Mouse (Mus musculus) R1 (cell line): ENCODE results near the gene F7.

Source experiments
- DNase-seq: peaks from one replicate; pipeline ENCODE4 v3.0.0-alpha.2; 2018; ENCODE audit warnings: low read depth, low spot score

The F7 gene

DNA sequence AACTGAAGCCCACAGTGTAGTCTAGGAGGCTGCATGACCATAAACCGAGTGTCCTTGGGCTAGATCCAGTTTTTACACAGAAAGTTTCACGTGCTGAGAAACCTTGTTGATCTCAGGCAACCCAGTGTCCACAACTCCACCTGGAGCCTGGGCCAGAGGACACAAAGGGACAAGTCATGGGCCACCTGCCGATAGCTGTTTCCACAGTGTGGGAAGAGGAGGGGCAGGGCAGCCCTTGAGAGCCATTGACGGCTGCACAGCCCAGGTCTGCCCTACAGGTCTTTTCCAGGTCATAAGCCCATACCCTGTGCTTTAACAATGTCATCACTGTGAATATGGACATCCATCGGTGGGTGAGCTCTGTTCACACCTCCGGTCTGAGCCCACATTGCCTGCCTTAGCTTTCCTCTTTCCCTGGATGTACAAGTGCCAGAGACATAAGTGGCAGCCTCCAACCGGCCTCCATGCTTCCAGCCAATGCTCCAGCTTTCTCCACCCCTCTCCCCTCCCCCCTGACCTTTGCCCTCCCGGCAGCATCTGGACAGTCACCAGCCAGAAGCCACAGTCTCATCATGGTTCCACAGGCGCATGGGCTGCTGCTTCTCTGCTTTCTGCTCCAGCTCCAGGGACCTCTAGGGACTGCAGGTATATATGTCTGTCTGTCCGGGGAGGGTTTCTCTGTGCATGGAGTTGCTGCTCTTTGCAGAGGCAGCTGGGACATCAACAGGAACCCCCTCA lies at the start of gene F7:
TSS of gene F7 (plus strand) at position 548 of the 738 bp plus-strand sequence.
- no peak for DNase-seq

DNA sequence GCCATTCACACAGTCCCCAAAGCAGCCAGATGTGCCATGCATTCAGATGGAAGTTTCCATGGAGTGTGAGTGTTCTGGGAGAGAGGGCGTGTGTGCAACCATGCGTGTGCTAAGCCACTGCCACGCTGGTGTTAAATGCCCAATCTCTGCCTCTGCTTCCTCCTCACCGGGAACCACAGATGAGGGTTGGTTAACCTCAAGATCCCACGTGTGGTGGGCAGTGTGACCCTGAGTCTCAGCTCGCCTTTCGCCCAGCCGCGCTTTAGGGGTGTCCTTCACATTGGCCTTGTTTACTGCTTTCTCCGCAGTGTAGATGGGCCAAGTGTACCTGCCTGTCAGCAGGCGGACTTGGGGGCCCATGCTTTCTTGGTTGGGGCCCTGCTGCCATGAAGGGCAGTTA lies 49.5 kb upstream of the F7 start:
- no peak for DNase-seq

DNA sequence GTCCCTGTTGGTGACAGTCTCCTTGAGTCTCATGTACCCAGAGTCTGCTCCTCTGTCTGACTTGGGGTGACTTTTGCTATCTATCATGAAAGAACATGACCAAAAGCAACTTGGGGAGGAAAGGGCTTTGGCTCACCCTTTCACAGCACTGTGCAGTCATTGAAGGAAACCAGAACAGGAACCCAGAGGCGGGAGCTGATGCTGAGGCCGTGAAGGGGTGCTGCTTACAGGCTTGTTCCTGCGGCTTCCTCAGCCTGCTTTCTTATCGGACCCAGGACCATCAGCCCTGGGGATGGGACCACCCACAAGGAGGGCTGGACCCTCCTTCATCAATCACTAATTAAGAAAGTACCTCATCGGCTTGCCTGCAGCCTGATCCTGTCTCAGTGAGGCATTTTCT lies 49.1 kb upstream of the F7 start:
- DNase-seq = no peak

DNA sequence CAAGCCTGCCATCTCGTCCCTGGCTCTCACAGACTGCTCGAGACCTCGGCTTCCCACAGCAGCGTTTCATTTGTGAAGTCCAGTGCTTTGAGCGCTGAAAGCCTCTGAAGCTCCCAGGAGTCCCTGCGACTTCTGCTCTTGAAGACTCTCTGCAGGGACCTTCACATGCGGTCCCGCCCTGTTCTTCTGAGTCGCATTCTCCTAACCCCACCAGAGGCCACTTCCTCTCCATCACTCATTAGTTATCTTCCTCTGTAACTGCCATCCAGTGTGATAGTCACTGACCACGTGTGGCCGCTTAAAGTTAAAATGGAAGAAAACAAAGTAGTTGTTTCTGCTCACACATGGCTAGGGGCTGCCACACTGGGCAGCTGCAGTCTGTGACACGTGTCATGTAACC lies 48.5 kb upstream of the F7 start:
- DNase-seq = no peak

DNA sequence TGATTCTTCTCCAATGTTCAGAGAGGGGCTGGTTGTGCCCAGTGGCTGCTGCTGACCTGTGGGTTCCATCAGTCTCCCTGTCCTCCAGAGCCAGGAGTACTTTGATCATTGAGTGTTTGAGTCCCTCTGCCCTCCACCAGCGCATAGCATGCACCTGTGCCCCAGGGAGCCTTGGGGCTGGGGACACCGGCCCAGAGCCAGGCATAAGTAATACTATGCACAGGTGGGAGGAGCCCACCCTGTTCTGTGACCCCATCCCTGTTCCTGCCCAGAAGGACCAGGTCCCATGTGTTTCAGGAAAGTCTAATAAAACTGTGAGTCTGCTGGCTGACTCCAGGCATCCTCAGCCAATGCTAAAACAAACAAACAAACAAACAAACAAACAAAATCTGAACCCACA lies 47.5 kb upstream of the F7 start:
- no peak for DNase-seq

DNA sequence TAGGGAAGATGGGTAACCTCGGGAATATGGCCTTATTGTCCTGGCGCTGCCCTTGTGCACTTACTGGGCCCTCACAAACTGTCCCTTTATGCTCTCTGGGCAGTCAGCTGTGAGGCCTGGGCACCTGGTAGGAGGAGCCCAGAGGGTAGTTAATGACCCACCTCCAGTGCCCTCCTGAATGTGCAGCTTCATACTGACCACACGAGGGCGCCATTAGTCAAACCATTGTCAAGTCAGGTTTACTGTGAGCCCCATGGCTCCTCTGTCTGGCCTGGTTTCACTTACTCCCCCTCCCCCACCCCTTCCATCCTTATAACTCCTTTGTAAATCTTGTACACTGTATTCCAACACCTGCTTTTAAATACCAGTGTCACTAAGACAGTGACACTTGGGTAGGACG lies 47.1 kb upstream of the F7 start:
- DNase-seq = peak; percentile 88

DNA sequence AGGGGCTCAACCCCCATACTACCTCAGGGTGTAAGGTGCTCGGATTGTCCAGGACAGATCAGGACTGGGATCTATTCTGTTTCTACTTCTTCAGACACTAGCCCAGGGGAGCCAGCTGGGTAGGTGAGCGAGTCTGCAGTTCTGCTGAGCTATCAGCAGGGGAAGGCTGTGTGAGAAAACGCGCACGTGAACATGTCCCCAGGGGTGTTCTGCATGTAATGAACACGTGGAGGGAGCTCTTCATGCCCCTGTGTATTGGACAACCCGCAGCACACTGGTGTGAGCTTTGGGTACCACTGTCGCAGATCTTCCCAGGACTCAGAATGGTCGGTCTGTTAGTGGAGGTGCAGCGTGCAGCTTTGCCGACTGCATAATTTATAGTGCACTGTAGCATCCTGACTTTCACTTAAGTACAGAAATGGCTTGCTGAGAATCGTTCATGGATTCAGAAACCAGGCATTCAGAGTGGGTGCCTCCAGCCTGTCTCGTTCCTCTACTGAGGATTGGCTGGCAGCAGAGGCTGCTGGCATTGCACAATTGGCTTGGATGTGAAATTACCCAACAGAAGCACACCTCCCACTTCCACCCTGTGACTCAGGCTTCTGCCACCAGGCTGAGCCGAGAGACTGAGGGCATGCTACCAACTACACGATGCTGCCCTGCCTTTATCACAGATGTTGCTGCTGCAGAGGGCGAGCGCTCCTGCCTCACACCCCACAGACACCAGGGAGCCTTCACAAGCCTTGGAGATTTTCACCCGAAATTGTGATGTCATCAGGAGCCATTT lies 42.0 kb upstream of the F7 start:
- no peak for DNase-seq

DNA sequence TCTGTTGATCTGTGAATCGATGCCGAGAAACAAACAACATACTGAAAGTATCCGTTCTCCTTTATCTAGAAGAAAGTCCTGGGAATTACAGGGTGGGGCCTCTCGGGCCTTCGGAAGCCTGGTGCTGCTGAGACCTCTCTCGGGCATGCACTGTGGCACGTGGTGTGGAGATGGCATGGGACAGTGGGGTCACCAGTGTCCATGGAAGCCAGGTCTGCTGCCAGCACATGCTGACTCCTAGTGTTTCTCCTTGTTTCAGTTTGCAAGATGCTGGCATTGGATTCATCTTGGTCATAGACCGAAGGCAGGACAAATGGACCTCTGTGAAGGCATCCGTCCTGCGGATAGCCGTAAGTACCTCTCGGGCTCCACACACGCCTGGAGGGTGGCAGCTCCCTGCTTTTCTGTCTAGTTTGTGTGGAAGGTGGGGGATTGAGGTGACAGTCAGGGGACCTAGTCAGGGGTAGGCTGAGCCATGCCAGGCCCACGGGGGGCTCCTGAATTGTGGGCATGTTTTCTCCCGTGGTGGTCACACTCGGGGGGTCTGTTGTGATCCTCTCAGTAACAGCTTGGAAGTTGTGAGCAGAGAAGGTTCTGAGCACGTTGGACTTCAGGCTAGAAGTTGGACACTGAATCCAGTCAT lies 41.1 kb upstream of the F7 start:
- no peak for DNase-seq

DNA sequence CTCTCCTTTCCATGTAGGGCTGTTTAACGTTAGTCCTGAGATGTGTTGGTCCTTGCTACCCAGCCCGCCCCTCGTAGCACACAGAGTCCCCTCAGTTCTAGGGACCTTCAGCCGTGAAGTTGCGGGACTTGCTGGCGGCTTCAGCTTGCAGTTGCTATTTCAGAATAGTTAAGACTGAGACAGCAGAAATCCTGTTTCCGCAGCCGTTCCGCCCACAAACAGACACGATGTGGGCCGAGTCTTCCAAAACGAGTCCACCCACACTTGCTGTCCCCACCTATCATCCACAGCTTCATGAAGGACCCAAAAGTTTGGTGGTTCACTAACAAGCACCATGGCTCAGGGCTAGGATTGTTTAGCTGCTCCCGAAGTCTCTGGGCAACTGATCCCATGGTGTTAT lies 40.6 kb upstream of the F7 start:
- no peak for DNase-seq

DNA sequence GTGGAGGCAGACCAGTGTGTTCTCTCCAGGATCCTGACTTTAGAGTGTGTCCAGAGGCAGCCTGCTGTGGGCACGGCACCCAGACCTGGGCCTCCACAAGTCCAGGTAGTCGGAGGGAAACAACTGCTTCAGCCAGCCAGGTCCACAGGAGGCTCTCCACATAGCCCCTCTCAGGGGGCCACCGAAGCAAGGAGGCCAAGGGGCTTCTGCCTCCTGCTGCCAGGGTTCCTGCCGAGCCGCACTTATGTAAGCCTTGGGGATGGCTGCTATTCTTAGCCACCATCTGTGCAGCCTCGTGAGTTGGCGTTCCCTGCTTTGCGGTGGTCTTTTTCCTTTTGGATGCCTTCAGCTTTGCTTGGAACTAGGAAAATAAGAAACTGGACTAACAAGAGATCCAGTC lies 38.3 kb upstream of the F7 start:
- no peak for DNase-seq

DNA sequence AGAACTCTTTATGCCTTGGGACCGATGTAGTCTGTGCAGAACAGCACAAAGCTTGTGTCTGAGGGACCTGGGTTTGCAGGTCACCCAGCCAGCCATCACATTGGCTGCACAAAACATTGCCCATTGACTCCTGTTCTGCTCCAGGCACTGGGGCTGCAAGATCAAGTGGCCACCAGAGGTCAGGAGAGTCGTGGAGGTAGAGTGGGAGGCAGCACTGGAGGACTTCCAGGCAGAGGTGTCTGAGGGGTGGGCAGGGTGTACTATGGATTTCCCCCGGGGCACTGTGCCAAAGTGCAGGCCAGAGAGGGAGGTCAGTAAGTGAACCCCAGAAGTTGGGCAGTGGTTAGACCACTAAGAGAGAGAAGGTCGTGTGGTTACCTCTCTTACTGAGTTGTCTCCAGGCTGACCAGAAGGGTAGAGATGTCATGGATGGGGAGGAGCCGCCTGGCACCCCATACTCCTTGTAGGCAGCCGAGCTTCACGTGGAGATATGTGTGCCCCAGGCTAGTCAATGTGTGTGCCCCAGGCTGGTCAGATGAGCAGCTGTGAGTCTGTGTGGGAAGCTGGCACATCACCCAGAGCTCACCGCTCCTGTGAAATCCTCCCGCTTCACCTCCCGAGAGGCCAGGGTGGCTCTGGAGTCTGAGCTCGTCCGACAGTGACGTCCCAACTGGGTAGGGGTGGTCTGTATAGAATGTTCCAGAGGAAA lies 37.0 kb upstream of the F7 start:
- DNase-seq = peak; percentile 13

DNA sequence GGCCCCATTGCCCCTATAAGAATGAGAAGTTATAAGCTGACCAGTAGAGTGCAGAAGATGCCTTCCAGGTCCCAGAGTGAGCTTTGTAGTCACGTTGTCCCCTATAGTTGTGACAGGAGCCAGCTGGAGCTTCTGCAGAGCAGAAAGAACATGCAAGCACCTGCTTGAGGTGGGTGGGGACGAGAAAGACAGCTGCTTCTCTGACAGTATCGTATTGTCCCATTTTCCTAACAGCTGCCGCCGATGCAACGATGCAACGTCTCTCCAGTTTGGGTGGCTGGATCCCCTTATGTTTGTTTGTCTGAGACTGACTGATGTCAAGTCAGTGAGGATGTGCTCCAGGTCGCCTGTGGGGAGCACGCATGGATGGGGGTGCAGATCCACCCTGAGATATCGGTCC lies 34.4 kb upstream of the F7 start:
- no peak for DNase-seq

DNA sequence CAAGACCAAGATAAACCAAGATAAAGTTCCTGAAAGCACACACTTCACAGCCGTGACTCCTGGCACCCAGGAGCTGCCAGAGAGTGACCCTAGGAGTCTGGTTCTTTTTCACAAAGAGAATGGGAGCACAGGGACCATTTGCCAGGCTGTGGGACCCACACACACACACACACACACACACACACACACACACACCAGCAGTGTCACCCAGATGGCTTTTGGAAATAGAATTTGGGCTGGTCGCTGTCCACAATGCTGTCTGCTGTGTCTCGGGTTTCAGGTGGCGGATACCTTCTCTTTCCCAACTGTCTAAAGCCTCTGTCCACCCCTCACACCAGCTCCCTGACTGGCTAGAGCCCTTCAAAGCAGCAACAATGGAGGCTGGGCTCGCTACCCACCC lies 31.4 kb upstream of the F7 start:
- DNase-seq = no peak

DNA sequence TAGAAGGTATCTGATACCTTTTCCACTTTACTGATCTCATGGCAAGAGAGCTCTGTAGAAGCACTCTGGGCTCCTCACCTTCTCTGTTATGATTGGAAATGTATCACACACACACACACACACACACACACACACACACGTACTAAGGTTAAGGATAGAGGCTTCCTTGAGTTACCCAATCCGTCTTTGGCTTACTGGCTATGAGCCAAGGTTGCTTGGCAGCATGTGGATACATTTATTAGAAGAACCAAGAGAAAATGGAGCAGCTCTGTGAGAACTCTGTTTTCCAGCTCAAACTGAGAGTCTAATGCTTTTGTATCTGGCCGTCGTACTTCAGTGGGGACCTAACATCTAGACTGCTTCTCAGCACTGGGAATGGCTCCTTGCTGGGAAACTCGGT lies 30.4 kb upstream of the F7 start:
- no peak for DNase-seq

DNA sequence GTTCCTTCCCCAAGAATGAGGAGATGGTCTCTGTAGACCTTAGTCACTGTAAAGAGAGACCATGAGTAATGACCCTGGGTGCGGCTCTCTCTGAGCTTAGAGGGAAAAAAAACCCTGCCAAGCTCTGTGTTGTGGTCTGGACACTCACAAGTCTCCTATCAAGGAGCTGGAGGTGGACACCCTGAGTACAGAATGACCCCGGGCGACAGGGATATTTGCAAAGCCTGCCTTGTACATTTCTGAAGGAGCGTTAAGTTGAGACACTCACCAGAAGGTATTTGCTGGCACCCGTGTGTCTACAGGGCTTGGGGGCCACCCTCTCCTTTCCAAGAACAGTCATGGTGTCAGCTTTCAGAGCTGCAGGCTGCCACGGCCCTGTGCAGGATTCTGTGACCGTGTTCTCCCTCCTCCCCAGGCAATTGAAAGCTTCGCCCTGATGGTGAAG lies 29.0 kb upstream of the F7 start:
- DNase-seq = no peak

DNA sequence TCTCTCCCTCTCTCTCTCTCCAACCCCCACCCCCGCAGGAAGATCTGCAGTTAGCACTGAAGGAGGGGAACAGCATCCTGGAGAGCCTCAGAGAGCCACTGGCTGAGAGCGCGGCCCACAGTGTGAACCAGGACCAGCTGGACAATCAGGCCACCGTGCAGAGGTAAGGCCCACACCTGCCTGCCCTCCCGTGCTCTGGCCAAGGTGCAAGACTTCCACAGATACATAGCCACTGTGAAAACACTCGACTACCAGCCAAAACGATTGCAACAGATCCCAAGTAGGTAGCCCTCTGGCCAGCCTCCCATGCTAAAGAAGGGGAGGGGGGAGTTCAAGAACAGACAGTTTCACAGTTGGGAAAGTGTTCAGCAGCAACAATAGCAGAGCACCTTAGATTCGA lies 27.5 kb upstream of the F7 start:
- DNase-seq = no peak

DNA sequence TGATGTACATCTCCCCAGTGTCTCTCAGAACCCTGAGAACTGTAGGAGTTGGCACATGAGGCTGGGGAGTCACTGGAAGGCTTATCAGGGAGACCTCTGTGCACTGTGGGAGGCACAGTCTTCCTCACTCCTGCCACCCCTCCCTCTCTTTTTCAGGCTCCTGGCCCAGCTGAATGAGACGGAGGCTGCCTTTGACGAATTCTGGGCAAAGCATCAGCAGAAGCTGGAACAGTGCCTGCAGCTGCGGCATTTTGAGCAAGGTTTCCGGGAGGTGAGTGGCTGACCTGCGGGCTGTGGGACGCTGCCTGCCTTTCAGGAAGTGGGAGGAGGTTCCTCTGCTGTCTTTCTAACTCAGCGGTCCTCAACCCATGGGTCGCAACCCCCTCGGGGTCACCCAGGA lies 26.0 kb upstream of the F7 start:
- no peak for DNase-seq

DNA sequence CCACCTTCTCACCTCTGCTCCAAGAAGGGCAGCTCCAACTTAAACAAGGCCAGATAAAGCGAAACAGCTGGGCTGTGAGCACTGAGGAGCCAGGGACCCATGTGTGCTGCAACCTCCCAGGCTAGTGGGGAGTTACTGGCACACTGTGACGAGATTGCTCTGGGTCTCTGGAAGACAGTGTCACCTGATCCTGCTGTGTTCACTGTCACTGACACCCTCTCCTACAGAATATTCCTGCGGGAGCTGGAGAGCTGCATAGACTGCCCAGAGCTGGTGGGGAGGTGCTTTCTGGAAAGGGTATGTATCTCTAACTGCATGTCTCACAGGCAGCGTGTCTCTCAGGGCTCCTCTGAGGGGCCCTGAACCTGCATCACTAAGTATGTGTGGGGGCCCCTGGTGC lies 18.4 kb upstream of the F7 start:
- no peak for DNase-seq

DNA sequence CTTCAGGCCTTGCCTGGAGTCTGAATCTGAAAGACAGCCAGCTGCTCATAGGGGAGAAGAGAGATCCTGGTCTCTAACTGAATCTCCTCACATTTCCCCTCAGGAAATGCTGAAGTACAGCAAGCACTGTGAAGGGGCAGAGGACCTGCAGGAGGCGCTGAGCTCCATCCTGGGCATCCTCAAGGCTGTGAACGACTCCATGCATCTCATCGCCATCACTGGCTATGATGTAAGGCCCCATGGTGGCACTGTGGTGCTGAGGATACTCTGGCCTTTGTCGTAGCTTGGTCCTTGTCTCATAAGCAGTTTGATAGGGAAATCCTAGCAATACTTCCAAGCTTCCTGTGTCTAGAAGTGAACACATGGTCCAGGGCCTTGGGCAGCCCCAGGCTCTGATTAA lies 15.5 kb upstream of the F7 start:
- DNase-seq = no peak

DNA sequence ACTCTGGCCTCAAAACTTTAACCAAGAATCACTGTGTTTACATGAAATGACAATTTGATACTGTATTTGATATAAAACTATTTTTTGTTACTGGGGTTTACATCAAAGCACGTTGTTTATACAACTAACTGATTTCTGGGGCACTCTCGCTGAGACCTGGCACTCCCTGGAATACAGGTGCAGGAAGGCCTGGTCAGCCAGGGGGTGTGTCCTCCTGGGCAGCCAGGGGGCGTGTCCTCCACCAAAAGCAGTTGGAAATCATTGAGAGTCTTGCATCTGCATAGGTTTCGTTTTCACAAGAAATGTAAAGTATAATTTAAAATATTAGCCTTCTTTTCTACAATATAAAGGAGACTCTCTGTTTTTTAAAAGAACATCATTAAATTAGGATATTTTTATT lies 6.3 kb upstream of the F7 start:
- DNase-seq = no peak

DNA sequence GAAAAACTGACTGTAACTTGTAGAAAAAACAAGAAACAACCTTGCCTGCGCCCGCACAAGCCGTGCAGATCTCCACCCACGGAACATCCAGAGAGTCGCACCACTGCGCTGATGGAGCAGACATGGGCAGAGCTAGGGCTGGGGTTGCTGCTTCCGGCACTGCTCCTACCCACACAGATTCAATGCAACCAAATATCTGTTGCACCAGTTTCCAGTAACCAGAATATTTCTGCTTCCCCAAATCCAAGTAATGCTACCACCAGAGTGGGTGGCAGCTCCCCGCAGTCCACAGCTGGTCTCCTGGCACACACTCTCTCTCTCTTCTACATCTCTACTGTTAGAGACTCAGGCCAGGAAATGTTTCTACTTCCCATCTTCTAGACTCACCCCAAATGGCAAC lies 4.0 kb upstream of the F7 start:
- DNase-seq = no peak

DNA sequence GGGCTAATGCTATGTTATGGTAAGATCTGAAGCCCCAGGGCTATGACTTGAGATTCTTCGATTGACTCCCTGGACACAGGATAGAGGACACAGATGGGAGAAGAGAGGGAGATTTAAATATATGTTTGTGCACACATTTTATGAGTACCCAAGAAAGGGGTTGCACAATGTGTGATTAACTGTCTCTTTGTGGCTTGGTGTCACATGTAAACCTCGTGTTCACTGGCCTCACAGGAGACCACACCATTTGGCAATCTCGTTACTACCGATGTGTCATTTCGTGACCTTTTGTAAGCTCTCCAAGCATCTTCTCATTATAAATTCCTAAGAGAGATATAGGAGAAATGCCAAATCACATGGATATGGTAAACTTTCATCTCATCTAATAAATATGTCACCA lies 1.8 kb downstream of the F7 start:
- no peak for DNase-seq
